Mouse (Mus musculus) layer of hippocampus, postnatal 14 days (tissue): Measurements from ENCODE around the gene Ddx19b. TPM values are rescaled to one million over a fixed set of nuclear protein-coding genes. Genes with fewer than 3 reads are reported as not detected.
A peak's percentile ranks its signal among the peaks of the same experiment; 100 is the strongest.
"Not testable (repeated sequence)": the region's sequence is repeated elsewhere in the genome, so short reads cannot be mapped to it uniquely, and the experiment has no call there.

ENCODE experiments used
- DNase-seq, 2 experiments: peaks; one replicate each; pipeline ENCODE4 v3.0.0; 2021 to 2022; ENCODE audit warnings: low spot score in 2 of 2, mixed read lengths in 1 of 2
- total RNA-seq, 2 experiments: library from RNA; stranded (reverse); gene quantifications; 2 replicates each; pipeline ENCODE4 v1.2.3; 2021

Ddx19b gene
- total RNA-seq, 2 experiments from 2014 or later: 23.2 to 24.5 TPM

DNA sequence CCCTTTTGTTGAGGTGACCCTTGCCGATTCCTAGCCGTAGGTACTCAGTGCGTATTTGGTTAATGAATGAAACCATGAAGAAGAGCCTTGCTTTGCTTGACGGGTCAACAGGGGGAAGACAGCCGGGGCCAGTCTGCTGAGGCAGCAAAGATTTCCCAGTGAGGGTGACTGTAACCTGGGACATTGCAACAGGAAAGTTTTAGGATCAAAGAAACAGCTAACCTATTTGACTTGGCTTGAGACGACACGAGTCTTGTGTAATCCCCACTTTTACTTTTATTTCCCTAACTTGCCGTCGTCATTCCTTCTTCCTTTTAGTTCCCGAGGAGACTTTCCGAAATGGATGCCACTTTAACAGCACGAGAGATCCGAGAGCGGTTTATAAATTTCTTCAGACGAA, 5.0 kb upstream of the Ddx19b start:
- no peak for DNase-seq

DNA sequence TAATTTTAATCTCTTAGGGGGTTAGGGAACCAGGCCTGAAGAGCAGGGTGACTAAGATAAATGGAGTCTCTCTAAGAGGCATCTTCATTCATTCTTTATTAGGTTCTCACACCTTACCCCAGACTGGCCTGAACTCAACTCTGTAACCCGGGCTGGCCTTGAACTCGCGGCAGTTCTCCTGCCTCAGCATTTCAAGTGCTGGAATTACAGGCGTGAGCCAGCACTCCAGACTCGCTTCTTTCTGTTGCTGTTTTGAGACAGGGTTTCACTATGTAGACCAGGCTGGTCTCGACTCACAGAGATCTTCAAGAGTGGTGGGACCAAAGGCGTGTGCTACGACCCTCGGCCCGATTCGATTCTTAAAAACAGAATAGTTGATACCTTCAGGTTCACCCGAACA, 2.7 kb upstream of the Ddx19b start:
- DNase-seq: no peak

DNA sequence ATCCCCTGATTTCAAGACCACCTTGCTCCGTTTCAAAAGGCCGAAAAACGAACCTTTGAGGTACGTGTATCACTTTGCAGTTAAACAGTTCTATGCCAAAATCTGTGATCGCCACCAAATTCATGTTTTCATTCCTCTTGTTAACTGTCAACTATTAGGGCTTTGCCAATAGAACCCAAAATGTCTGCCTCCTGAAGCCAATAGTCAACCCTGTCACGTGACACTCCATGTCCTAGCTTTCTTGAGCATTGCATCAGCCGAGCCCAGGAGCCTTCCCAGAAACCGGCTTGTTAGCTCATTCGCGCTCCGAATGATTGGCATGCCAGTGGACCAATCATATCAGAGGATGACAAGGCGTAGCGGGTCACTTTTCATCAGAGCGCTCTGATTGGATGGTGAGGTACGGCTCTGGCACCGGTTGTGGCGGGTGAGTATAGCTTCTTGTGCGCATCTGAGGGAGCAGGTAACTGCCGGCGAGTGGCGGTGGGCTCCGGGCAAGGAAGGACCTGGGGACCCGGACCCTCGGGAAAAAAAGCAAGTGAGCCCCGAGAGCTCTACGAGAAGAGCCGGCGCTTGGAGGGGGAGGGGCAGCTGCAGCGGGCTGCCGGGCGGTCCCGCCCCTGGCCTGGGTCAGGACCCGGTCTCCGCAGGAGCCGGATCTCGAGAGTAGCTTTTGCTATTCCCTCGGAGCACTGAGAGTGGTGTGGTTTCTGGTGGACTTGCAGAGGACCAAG, 2.1 kb upstream of the Ddx19b start:
- peak; percentile 99 to 100 for DNase-seq

DNA sequence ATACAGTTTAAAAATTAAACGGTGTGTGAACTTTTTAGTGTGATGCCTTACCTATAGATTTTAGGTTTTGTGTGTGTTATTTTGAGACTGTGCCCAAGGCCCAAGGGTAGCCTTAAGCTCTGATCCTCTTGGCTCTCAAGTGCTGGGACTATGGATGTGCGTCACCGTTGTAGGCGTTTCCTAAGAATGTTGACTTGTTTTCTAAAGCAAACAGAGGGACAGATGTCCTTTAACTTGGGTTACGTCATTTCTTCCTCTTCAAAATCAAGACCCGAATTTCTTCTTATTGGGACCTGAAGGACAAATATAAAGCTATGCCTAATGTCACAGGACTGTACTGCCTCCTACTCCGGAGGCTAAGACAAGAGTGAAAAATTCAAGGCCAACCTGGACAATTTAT, 1.4 kb upstream of the Ddx19b start, which contains the start of gene Aars:
Aars (plus strand) TSS at position 229 of the 400 bp plus-strand sequence.
- DNase-seq: no peak

DNA sequence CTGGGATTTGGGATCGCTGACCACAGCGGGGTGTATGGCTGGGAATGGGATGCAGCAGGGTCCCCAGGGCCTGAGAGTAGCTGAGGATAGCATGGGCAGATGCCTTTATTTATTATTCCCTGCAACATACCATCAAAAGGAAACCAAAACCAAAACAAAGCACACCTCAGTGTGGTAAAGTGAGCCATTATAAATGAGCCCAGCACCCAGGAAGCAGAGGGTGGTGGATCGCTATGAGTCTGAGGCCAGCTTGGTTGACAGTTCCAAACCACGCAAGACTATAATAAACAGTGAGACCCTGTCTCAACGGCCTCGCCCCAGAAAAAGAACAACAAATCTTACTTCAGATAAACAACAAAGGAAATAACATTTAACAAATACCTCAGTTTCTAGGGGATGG, 1.5 kb downstream of the Ddx19b start:
- no peak for DNase-seq

DNA sequence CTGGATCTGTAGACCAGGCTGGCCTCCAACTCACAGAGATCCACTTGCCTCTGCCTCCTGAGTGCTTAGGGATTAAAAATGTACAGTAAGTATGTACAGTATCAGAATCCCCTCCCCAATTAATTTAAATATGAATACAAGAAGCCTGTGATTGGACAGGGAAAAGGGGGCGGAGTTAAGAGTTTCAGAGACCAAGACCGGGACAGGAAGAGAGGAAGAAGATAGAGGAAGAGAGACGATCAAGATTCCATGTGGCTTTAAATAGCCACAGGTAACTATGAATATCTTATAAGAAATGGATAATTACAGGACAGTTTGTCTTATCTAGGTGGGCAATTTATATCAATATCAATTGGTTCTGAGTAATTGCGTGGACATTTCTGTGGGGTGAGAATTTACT, 2.0 kb downstream of the Ddx19b start:
- DNase-seq: no peak

GRCm38 (mm10) chr8:111027391-111027937, 4.1 kb downstream of the Ddx19b start:
- DNase-seq: peak; percentile 85 to 86

DNA sequence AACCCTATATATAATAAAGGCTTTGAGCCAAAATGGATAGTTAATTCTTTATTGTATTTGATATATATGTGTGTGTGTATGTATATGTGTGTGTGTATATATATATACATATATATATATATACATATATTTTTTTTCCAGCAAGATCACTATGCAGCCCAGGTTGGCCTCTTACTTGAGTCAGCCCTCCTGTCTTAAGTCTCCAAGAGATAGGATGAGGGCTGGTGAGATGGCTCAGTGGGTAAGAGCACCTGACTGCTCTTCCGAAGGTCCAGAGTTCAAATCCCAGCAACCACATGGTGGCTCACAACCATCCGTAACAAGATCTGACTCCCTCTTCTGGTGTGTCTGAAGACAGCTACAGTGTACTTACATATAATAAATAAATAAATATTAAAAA, 4.9 kb downstream of the Ddx19b start:
- DNase-seq: not testable (repeated sequence)

DNA sequence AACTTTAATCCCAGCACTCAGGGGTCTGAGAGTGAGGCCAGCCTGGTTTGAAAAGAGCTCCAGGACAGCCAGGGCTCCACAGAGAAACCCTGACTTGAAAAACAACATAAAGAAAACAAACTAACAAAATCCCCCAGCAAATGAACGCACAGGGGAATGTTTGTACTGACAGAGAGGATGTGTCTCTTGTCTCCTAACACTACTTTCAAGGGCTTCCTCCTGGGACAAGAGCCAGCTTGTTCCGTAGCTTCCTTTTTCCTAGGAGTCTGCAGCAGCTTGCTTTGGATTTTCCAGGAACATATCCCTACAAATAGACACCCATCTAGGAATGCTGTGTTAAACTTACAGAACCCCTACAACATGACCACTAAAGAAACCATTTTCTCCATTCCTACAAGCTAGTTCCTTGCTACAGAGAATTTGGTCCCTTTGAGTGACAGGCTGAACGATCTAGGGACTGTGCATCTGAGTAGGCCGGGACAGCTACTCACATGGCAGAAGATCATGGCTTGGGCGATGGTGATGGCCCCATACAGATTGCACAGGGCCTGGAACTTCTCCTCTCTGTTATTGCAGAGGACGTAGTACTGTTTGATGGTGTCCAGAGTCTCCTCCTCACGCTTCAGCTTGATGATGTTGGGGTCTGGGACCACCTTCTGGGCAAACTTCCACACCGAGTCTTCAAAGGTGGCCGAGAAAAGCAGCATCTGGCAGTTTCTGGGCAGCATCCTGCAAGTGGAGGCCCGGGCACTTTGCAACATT, 21.1 kb downstream of the Ddx19b start:
- not testable (repeated sequence) for DNase-seq

DNA sequence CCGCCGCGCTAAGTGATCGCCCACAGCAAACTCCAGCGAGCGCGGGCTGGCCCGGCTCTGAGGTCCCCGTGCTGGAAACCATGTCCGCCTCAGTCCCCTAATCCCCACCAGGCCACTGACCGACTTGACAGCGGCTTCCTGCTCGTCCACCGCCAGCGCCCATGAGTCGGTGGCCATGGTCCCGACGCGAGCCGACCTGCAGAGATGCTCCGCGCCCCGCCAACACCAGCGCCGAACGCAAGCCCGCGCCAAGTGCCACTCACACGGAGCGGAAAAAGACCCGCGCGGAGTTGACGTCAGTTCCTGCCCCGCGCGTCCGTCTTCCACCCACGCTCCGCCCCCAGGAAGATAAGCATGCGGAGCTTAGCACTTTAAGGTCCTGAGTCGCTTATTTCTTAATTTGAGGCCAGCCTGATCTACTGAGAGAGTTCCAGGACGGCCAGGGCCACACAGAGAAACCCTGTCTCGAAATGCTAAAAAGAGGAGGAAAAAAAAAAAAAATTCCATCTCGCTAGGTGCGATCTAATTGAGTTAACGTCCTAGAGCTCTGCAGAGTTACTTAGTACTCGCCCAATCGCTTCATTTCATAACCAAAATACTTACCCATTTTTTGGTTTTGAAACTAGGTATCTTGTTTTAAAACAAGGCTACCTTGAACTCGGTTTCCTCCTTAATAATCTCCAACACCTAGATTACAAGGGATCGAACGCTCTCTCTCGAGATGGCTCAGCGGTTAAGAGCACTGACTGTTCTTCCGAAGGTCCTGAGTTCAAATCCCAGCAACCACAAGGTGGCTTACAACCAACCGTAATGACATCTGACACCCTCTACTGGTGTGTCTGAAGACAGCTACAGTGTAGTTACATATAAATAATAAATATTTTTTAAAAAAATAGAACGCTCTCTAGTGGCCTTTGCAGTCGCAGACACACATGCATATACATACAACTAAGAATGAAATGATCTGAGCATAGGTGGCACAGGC, 33.7 kb downstream of the Ddx19b start, which contains the start of gene Ddx19a:
Ddx19a (minus strand) TSS at position 254 of the 985 bp plus-strand sequence.
- DNase-seq: peak; percentile 84 to 91

GRCm38 (mm10) chr8:110996641-110997430, 34.7 kb downstream of the Ddx19b start:
- DNase-seq: no peak

GRCm38 (mm10) chr8:110990017-110990416, 41.5 kb downstream of the Ddx19b start:
- no peak for DNase-seq

- DNase-seq: no peak
These were observed 43.5 kb downstream of the Ddx19b start for GRCm38 (mm10) chr8:110987805-110988744.

DNA sequence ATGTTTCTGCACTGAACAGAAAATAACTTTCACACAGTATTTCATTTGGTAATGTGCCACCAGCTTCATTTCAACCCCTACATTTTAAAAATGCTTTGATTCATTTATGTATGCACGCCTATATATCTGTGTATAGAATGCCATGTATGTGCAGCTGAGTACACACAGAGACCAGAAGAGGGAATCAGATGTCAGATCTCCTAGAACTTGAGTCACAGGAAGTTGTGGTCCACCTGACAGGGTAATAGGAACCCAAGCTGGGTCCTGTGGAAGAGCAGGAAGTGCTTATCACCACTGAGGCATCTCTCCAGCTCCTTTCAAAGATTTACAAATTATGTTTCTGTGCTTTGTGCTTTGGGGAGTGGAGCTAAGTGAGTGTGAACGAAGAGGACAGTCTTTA, 50.2 kb downstream of the Ddx19b start:
- no peak for DNase-seq

GRCm38 (mm10) chr8:110977987-110978386, 53.6 kb downstream of the Ddx19b start:
- not testable (repeated sequence) for DNase-seq

GRCm38 (mm10) chr8:110976532-110976931, 55.0 kb downstream of the Ddx19b start:
- not testable (repeated sequence) for DNase-seq

GRCm38 (mm10) chr8:110969910-110970770, 61.4 kb downstream of the Ddx19b start:
- peak; percentile 89 to 95 for DNase-seq

GRCm38 (mm10) chr8:110967326-110967725, 64.2 kb downstream of the Ddx19b start:
- DNase-seq: no peak
